Mouse (Mus musculus) MEL (cell line): ENCODE measurements around the gene Tax1bp3. TPM values are rescaled to one million over a fixed set of nuclear protein-coding genes. Genes with fewer than 3 reads are reported as not detected.

Source experiments
- DNase-seq: peaks from one replicate; pipeline ENCODE4 v3.0.0; 2011; ENCODE audit warnings: low read depth, low spot score
- H3K27ac ChIP-seq: 2 replicates; pipeline ENCODE4 v1.5.1; 2012; ENCODE audit warnings: low read depth, mild to moderate bottlenecking, control low read depth, low read length, moderate library complexity; ENCODE audit not compliant: control insufficient read depth
- H3K27me3 ChIP-seq, 2 experiments: fragments of 150-350 bp in 1 of 2; sonication (generic) in 1 of 2; 2 replicates each; pipeline ENCODE4 v1.6.1; 2012; ENCODE audit warnings: low read length in 2 of 2, mild to moderate bottlenecking in 2 of 2, improper control_type of control experiment in 1 of 2, moderate library complexity in 1 of 2; ENCODE audit not compliant: insufficient read depth in 2 of 2, control insufficient read depth in 1 of 2
- H3K36me3 ChIP-seq, 2 experiments: 2 replicates each; pipeline ENCODE4 v1.6.1; 2012 to 2014; ENCODE audit warnings: low read length in 2 of 2, improper control_type of control experiment in 1 of 2, inconsistent platforms in 1 of 2, mild to moderate bottlenecking in 1 of 2; ENCODE audit not compliant: insufficient read depth in 2 of 2, control insufficient read depth in 1 of 2
- H3K4me1 ChIP-seq, 2 experiments: fragments of 150-350 bp in 1 of 2; sonication (generic) in 1 of 2; 2 replicates each; pipeline ENCODE4 v1.6.1; 2012; ENCODE audit warnings: low read length in 2 of 2, improper control_type of control experiment in 1 of 2, mild to moderate bottlenecking in 1 of 2; ENCODE audit not compliant: insufficient read depth in 2 of 2, control insufficient read depth in 1 of 2
- H3K4me3 ChIP-seq, 2 experiments: fragments of 150-350 bp in 1 of 2; sonication (generic) in 1 of 2; 2 replicates each; pipeline ENCODE4 v1.5.1; 2012; ENCODE audit warnings: low read depth in 2 of 2, low read length in 2 of 2, mild to moderate bottlenecking in 2 of 2, moderate library complexity in 2 of 2, control low read depth in 1 of 2, improper control_type of control experiment in 1 of 2; ENCODE audit not compliant: control insufficient read depth in 1 of 2, insufficient read depth in 1 of 2
- H3K79me2 ChIP-seq: 2 replicates; pipeline ENCODE4 v1.6.1; 2012; ENCODE audit warnings: mild to moderate bottlenecking, low read length, moderate library complexity; ENCODE audit not compliant: control insufficient read depth, poor library complexity, insufficient read depth
- H3K9ac ChIP-seq: 2 replicates; pipeline ENCODE4 v1.6.1; 2012; ENCODE audit warnings: low read depth, mild to moderate bottlenecking, control low read depth, low read length, moderate library complexity; ENCODE audit not compliant: control insufficient read depth, poor library complexity, severe bottlenecking
- H3K9me3 ChIP-seq: fragments of 150-350 bp; sonication (generic); replicated peaks from 2 replicates; pipeline ENCODE4 v1.6.1; 2012; ENCODE audit warnings: mild to moderate bottlenecking, low read length, improper control_type of control experiment, moderate library complexity; ENCODE audit not compliant: insufficient read depth
- BHLHE40 ChIP-seq: IDR thresholded peaks from 2 replicates; pipeline ENCODE4 v1.6.1; 2012; ENCODE audit warnings: low read depth, mild to moderate bottlenecking, inconsistent platforms, low read length, improper control_type of control experiment, borderline replicate concordance
- CHD1 ChIP-seq: IDR thresholded peaks from 2 replicates; pipeline ENCODE4 v1.6.1; 2012; ENCODE audit warnings: low read depth, mild to moderate bottlenecking, inconsistent platforms, low read length, improper control_type of control experiment
- CTCF ChIP-seq, 3 experiments: IDR thresholded peaks in 2 of 3; conservative IDR thresholded peaks in 1 of 3; 2 replicates each; pipeline ENCODE4 v1.5.1; 2011 to 2012; ENCODE audit warnings: low read length in 3 of 3, low read depth in 2 of 3, mild to moderate bottlenecking in 2 of 3, improper control_type of control experiment in 1 of 3, inconsistent platforms in 1 of 3, mixed read lengths in 1 of 3, moderate library complexity in 1 of 3; ENCODE audit not compliant: control insufficient read depth in 1 of 3, insufficient read depth in 1 of 3, poor library complexity in 1 of 3, severe bottlenecking in 1 of 3
- ELF1 ChIP-seq: IDR thresholded peaks from 2 replicates; pipeline ENCODE4 v1.6.1; 2014; ENCODE audit warnings: low read depth, mild to moderate bottlenecking, inconsistent platforms, low read length, improper control_type of control experiment, moderate library complexity
- ETS1 ChIP-seq: IDR thresholded peaks from 2 replicates; pipeline ENCODE4 v1.6.1; 2012; ENCODE audit warnings: low read depth, mild to moderate bottlenecking, inconsistent platforms, low read length, improper control_type of control experiment, moderate library complexity
- GABPA ChIP-seq: IDR thresholded peaks from 2 replicates; pipeline ENCODE4 v1.6.1; 2012; ENCODE audit warnings: low read depth, mild to moderate bottlenecking, inconsistent platforms, low read length, improper control_type of control experiment, moderate library complexity
- GATA1 ChIP-seq: IDR thresholded peaks from 2 replicates; pipeline ENCODE4 v1.6.1; 2011; ENCODE audit warnings: low read depth, low read length, improper control_type of control experiment
- HCFC1 ChIP-seq: IDR thresholded peaks from 2 replicates; pipeline ENCODE4 v1.6.1; 2012; ENCODE audit warnings: low read depth, mild to moderate bottlenecking, inconsistent platforms, low read length, improper control_type of control experiment, moderate library complexity
- MAFK ChIP-seq: IDR thresholded peaks from 2 replicates; pipeline ENCODE4 v1.6.1; 2011; ENCODE audit warnings: low read depth, mild to moderate bottlenecking, low read length, improper control_type of control experiment, borderline replicate concordance
- MAX ChIP-seq: IDR thresholded peaks from 2 replicates; pipeline ENCODE4 v1.6.1; 2011; ENCODE audit warnings: low read length, improper control_type of control experiment
- MAZ ChIP-seq: IDR thresholded peaks from 2 replicates; pipeline ENCODE4 v1.6.1; 2012; ENCODE audit warnings: low read depth, mild to moderate bottlenecking, inconsistent platforms, low read length, improper control_type of control experiment
- MXI1 ChIP-seq: IDR thresholded peaks from 2 replicates; pipeline ENCODE4 v1.6.1; 2011; ENCODE audit warnings: mild to moderate bottlenecking, low read depth, low read length, improper control_type of control experiment
- MYB ChIP-seq: IDR thresholded peaks from 2 replicates; pipeline ENCODE4 v1.6.1; 2011; ENCODE audit warnings: mild to moderate bottlenecking, low read depth, low read length, improper control_type of control experiment
- MYC ChIP-seq: IDR thresholded peaks from 2 replicates; pipeline ENCODE4 v1.6.1; 2011; ENCODE audit warnings: low read depth, mild to moderate bottlenecking, low read length, improper control_type of control experiment, moderate library complexity
- NELFE ChIP-seq: IDR thresholded peaks from 2 replicates; pipeline ENCODE4 v1.6.1; 2011; ENCODE audit warnings: low read depth, low read length, improper control_type of control experiment
- NRF1 ChIP-seq: IDR thresholded peaks from 2 replicates; pipeline ENCODE4 v1.6.1; 2014; ENCODE audit warnings: low read depth, mild to moderate bottlenecking, inconsistent platforms, low read length, improper control_type of control experiment, moderate library complexity; ENCODE audit not compliant: poor library complexity, insufficient read depth, severe bottlenecking
- RCOR1 ChIP-seq: IDR thresholded peaks from 2 replicates; pipeline ENCODE4 v1.6.1; 2012; ENCODE audit warnings: low read depth, mild to moderate bottlenecking, inconsistent platforms, low read length, improper control_type of control experiment
- SIN3A ChIP-seq: IDR thresholded peaks from 2 replicates; pipeline ENCODE4 v1.6.1; 2012; ENCODE audit warnings: low read length, improper control_type of control experiment, inconsistent platforms
- TAL1 ChIP-seq: IDR thresholded peaks from 2 replicates; pipeline ENCODE4 v1.6.1; 2012; ENCODE audit warnings: mild to moderate bottlenecking, inconsistent platforms, low read length, moderate library complexity, mixed read lengths
- TBP ChIP-seq: IDR thresholded peaks from 2 replicates; pipeline ENCODE4 v1.8.0; 2011; ENCODE audit warnings: low read depth, low read length, improper control_type of control experiment
- TCF12 ChIP-seq: IDR thresholded peaks from 2 replicates; pipeline ENCODE4 v1.6.1; 2014; ENCODE audit warnings: low read depth, mild to moderate bottlenecking, inconsistent platforms, low read length, improper control_type of control experiment, moderate library complexity
- USF1 ChIP-seq: IDR thresholded peaks from 2 replicates; pipeline ENCODE4 v1.6.1; 2014; ENCODE audit warnings: low read depth, mild to moderate bottlenecking, inconsistent platforms, low read length, improper control_type of control experiment, moderate library complexity
- USF2 ChIP-seq, 2 experiments: IDR thresholded peaks; 2 replicates each; pipeline ENCODE4 v1.6.1; 2011 to 2012; ENCODE audit warnings: improper control_type of control experiment in 2 of 2, low read length in 2 of 2, borderline replicate concordance in 1 of 2, inconsistent platforms in 1 of 2, low read depth in 1 of 2, mild to moderate bottlenecking in 1 of 2; ENCODE audit not compliant: insufficient read depth in 1 of 2
- ZC3H11A ChIP-seq: IDR thresholded peaks from 2 replicates; pipeline ENCODE4 v1.6.1; 2012; ENCODE audit warnings: low read depth, mild to moderate bottlenecking, inconsistent platforms, low read length, improper control_type of control experiment
- polyA plus RNA-seq, 2 experiments: library from polyadenylated mRNA; stranded (reverse) in 1 of 2; unstranded in 1 of 2; fragments of >175 nt in 1 of 2; fragments of >200 nt in 1 of 2; gene quantifications; 2 replicates each; pipeline versions ENCODE4 v1.2.1 to v1.2.4; 2012; ENCODE audit warnings: low replicate concordance in 2 of 2, low read depth in 1 of 2; ENCODE audit not compliant: insufficient read length in 2 of 2, insufficient read depth in 1 of 2, missing spikeins in 1 of 2
- total RNA-seq: library from RNA; depleted of rRNA; stranded (reverse); fragments of 300-350 nt; gene quantifications from 2 replicates; pipeline ENCODE4 v1.2.3, GENCODE M21; 2012

The Tax1bp3 gene
- total and polyA plus RNA-seq, 3 experiments = 13.1 to 30.9 TPM; not detected in 1

DNA sequence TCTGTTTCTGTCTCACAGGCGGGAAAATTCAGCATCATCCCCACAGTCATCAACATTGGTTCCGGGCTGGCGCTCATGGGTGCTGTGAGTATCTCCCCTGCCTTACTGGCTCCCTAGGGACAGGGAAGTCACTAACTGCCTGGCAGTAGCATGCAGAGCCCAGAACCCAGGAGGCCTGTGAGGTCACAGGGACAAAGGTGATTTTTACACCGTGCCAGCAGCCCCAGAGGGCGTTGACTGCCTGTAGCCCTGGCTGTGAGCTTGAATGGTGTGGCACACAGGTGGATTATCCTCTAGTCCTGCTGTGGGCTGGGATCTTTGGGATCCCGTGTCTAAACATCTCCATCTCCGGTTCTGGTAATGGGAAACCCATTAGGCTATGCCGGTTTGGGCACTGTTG, 8.8 kb upstream of the Tax1bp3 start:
- no peak for DNase-seq
- H3K27me3 ChIP-seq = no peaks in the 10 kb centered on the region
- H3K36me3 ChIP-seq = no peaks in the 10 kb centered on the region; a peak in 1 of 4 replicates
- H3K79me2 ChIP-seq = no peaks in the 10 kb centered on the region
- H3K27ac ChIP-seq = no peak overlapping the region
- no peaks in the 10 kb centered on the region for H3K4me1 ChIP-seq
- H3K9me3 ChIP-seq = no peaks in the 10 kb centered on the region
- no peak overlapping the region for H3K4me3 ChIP-seq
- no peak overlapping the region for H3K9ac ChIP-seq
- TF ChIP-seq MAZ = no peak
- TF ChIP-seq HCFC1 = no peak
- no peak for TF ChIP-seq USF2 (IDR thresholded peaks at IDR 0.05; ENCODE audit: borderline replicate concordance in 1 of 2, insufficient read depth in 1 of 2, low read depth in 1 of 2, low read length in 2 of 2)
- no peak for TF ChIP-seq USF1
- no peak for TF ChIP-seq TAL1
- no peak for TF ChIP-seq TCF12
- no peak for TF ChIP-seq TBP
- no peak for TF ChIP-seq MYC
- no peak for TF ChIP-seq RCOR1
- no peak for TF ChIP-seq BHLHE40
- TF ChIP-seq MAFK = no peak
- no peak for TF ChIP-seq GABPA
- no peak for TF ChIP-seq MYB
- no peak for TF ChIP-seq CHD1
- no peak for TF ChIP-seq ETS1
- no peak for TF ChIP-seq SIN3A
- TF ChIP-seq MAX = no peak
- TF ChIP-seq ZC3H11A = no peak
- TF ChIP-seq MXI1 = no peak
- no peak for TF ChIP-seq NRF1

DNA sequence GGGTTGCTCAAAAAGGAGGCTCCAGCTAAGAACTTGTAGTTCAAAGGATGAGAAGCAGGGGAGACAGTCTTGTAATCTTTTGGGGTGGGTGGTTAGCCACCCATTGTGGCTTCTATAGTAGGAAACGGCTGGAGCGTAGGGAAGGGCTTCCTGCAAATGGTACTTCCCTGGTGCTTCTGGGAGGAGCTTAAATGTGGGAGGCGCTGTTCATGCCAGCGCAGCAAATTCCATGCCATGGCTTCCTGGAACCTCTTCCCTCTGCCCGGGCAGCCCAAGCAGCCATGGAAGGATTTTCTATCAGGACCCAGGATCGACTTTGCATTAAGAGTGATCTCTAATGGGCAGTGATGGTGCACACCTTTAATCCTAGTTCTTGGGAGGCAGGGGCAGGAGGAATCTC, 8.3 kb upstream of the Tax1bp3 start:
- Histone ChIP-seq H3K27me3 (no peaks in the 10 kb centered on the region), H3K9me3 (no peaks in the 10 kb centered on the region), H3K4me3 (no peak overlapping the region), H3K9ac (no peak overlapping the region), H3K36me3 (peaks cover 0 to 4% of the 10 kb centered on the region in 2 experiments; a peak in 1 of 4 replicates), H3K79me2 (peaks cover 2% of the 10 kb centered on the region; the same call in 1 of the 2 replicates), H3K27ac (no peak overlapping the region), H3K4me1 (no peaks in the 10 kb centered on the region)
- TF ChIP-seq CTCF (IDR thresholded peaks at IDR 0.05 in 2 of 3, conservative IDR thresholded peaks at IDR 0.05 in 1 of 3; ENCODE audit: control insufficient read depth in 1 of 3, insufficient read depth in 1 of 3, low read depth in 2 of 3, low read length in 3 of 3, poor library complexity in 1 of 3, severe bottlenecking in 1 of 3) (no peak), GATA1 (no peak), TAL1 (no peak), MYC (no peak), NELFE (no peak), ELF1 (no peak)
- DNase-seq = no peak
